Mouse (Mus musculus) liver, adult 2 months (tissue): Measurements from ENCODE around the gene Wscd2.

Experiments
- CTCF ChIP-seq: fragments of 200-500 bp; IDR thresholded peaks from 2 replicates; pipeline ENCODE4 v1.5.1; 2011; ENCODE audit warnings: low read depth, low read length, control low read depth
- POLR2A ChIP-seq: fragments of 200-500 bp; IDR thresholded peaks from 2 replicates; pipeline ENCODE4 v1.6.1; 2011; ENCODE audit warnings: low read length, control low read depth; ENCODE audit not compliant: insufficient read depth; ENCODE audit errors: extremely low read depth

GRCm38 (mm10) chr5:113541196-113541595, 51.1 kb downstream of the Wscd2 start:
- no peak for TF ChIP-seq CTCF
- no peak for TF ChIP-seq POLR2A
